Comparison of ENCODE assay signal across 8 mouse cellular contexts in the genomic region with DNA sequence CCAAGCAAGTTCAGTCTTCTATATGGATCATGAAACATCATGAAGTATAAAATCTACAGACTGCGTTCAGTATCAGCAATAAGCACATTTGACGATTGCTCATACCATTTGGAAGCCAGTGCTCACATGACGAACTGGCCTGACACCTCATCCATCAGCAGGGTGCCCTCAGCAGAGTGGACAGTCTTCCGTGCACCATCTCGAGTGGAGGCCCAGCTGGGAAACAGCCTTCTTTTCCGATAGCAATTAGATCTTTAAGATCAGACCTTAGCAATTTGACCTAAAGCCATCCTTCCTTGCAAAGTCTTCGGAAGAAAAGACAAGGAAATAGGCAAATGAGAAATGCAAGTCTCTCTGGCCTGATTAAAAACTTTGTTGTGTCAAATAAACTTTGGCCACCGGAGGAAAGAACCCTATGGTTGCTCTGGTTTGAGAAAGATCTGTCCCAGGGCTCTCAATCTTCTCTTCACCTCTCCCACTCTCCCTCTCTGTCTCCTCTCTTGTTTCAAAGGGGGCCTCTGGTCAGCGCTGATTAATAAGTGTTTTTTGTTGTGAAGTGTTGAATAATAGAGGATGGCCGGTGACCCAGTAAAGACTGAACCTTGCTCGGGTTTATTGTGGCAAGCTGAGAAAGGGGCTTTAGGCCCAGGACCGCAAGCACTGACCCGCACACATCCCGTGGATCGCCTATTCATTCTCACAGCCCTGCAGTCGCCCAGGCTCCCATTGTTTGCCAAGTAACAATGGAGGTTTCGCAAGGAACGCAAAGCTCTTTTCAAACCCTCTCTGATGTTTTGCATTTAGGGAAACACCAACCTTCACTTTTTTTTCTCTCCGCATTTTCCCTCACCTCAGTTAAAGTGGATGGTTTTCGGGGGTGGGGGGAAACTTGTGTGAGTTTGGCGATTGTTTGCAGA.
DNase-seq lines count a peak whose midpoint lies in the region; ATAC-seq and TF ChIP-seq lines count a peak whose summit lies in the region.

No protein-coding gene starts in this region.

- H3K4me1 ChIP-seq in kidney, embryonic 14.5 days (ENCODE audit: control insufficient read depth, insufficient read depth, low read length), result peaks cover 8% of the 10 kb centered on the region; the same call in 1 of the 2 replicates
- H3K4me1 ChIP-seq in hindbrain, postnatal 0 days (ENCODE audit: insufficient read depth, low read length), result peaks cover 7% of the 10 kb centered on the region
- H3K4me1 ChIP-seq in neural tube, embryonic 12.5 days, result peaks cover 14% of the 10 kb centered on the region

- peak overlapping the region; percentile 39 for H3K4me3 ChIP-seq in kidney, embryonic 14.5 days (ENCODE audit: low read length)
- H3K4me3 ChIP-seq in hindbrain, postnatal 0 days (ENCODE audit: low read length), result peak overlapping the region; percentile 44
- peak overlapping the region; percentile 54 for H3K4me3 ChIP-seq in neural tube, embryonic 12.5 days

- no peaks in the 10 kb centered on the region for H3K36me3 ChIP-seq in kidney, embryonic 14.5 days (ENCODE audit: control insufficient read depth, insufficient read depth, low read length)
- H3K36me3 ChIP-seq in hindbrain, postnatal 0 days (ENCODE audit: insufficient read depth, low read length), result no peaks in the 10 kb centered on the region
- H3K36me3 ChIP-seq in neural tube, embryonic 12.5 days, result no peaks in the 10 kb centered on the region

- no peak overlapping the region for H3K27ac ChIP-seq in kidney, embryonic 14.5 days (ENCODE audit: low read depth, low read length)
- peak overlapping the region; percentile 98 for H3K27ac ChIP-seq in hindbrain, postnatal 0 days
- peak overlapping the region; percentile 100 for H3K27ac ChIP-seq in neural tube, embryonic 12.5 days

- no peak overlapping the region for H3K9ac ChIP-seq in kidney, embryonic 14.5 days (ENCODE audit: low read depth, low read length)
- H3K9ac ChIP-seq in hindbrain, postnatal 0 days (replicated peaks; ENCODE audit: low read length), result peak overlapping the region; percentile 92
- peak overlapping the region; percentile 98 for H3K9ac ChIP-seq in neural tube, embryonic 12.5 days

- H3K4me2 ChIP-seq in kidney, embryonic 14.5 days (replicated peaks; ENCODE audit: low read depth, low read length), result peak overlapping the region; percentile 65
- H3K4me2 ChIP-seq in hindbrain, postnatal 0 days (ENCODE audit: low read depth, low read length), result peak overlapping the region; percentile 92
- H3K4me2 ChIP-seq in neural tube, embryonic 12.5 days (replicated peaks), result peak overlapping the region; percentile 98

- 7% methylated on average over 21 of the region's 21 CpGs for WGBS in kidney, embryonic 14.5 days
- WGBS in hindbrain, postnatal 0 days, result 9% methylated on average over 21 of the region's 21 CpGs
- WGBS in neural tube, embryonic 12.5 days, result 2% methylated on average over 21 of the region's 21 CpGs

- DNase-seq in kidney, postnatal 36 days, result no peak
- DNase-seq in cerebellum, postnatal 36 days, result peak; percentile 22 to 38
- peak; percentile 61 for DNase-seq in hindbrain, postnatal 0 days (ENCODE audit: low spot score)
- no peak for DNase-seq in adrenal gland, postnatal 36 days
- DNase-seq in adrenal gland, adult (ENCODE audit: inconsistent age in 2 of 2, low spot score in 1 of 2), result no peak

- peaks cover 56% of the 10 kb centered on the region for H3K27me3 ChIP-seq in kidney, embryonic 14.5 days (ENCODE audit: control insufficient read depth, insufficient read depth, low read length)
- no peaks in the 10 kb centered on the region for H3K27me3 ChIP-seq in hindbrain, postnatal 0 days (ENCODE audit: insufficient read depth, low read length)
- 0 out of 2 replicates have a peak, but pooled peaks cover 4% of the 10 kb centered on the region for H3K27me3 ChIP-seq in neural tube, embryonic 12.5 days (replicated peaks)

- TF ChIP-seq CTCF in hindbrain, postnatal 0 days (IDR thresholded peaks at IDR 0.05; ENCODE audit: low read depth), result no peak

- no peaks in the 10 kb centered on the region for H3K9me3 ChIP-seq in kidney, embryonic 14.5 days (ENCODE audit: control insufficient read depth, low read length)
- no peaks in the 10 kb centered on the region for H3K9me3 ChIP-seq in hindbrain, postnatal 0 days (ENCODE audit: low read length)
- H3K9me3 ChIP-seq in neural tube, embryonic 12.5 days, result no peaks in the 10 kb centered on the region

- no peak for ATAC-seq in kidney, embryonic 14.5 days (ENCODE audit: low FRiP score, low TSS enrichment)
- ATAC-seq in hindbrain, postnatal 0 days, result no peak
- ATAC-seq in neural tube, embryonic 12.5 days (ENCODE audit: low FRiP score, low read depth), result peak; percentile 23
- ATAC-seq in granulocyte monocyte progenitor cell, adult 5-6 weeks (replicated peaks; ENCODE audit: poor library complexity, severe bottlenecking), result no peak

Comparison
In these comparisons a context has a peak if more than half of its experiments do, and no peak if none do; other contexts are left out.
1. DNase-seq: peak in cerebellum, postnatal 36 days (2 of 2) and hindbrain, postnatal 0 days (single experiment); none in kidney, postnatal 36 days (0 of 2), adrenal gland, postnatal 36 days (0 of 2) and adrenal gland, adult (0 of 2).
2. Peak in every context shown above with its lines, with median percentiles within 50 percentile points of each other: H3K4me2 ChIP-seq and H3K4me3 ChIP-seq.